Mouse (Mus musculus) brain, embryonic 14.5 days (tissue): ENCODE results near the gene Atf6. TPM values are rescaled to one million over a fixed set of nuclear protein-coding genes. Genes with fewer than 3 reads are reported as not detected.

Source experiments
- DNase-seq: peaks from one replicate; pipeline ENCODE4 v3.0.0-alpha.2; 2011; ENCODE audit warnings: low read depth
- CTCF ChIP-seq: fragments of 200-500 bp; IDR thresholded peaks from 2 replicates; pipeline ENCODE4 v1.5.1; 2012; ENCODE audit warnings: inconsistent platforms, mild to moderate bottlenecking, moderate library complexity, borderline replicate concordance; ENCODE audit not compliant: insufficient read depth, insufficient read length; ENCODE audit errors: extremely low read depth
- POLR2A ChIP-seq: fragments of 200-500 bp; IDR thresholded peaks from 2 replicates; pipeline ENCODE4 v1.6.1; 2012; ENCODE audit warnings: mild to moderate bottlenecking, inconsistent platforms, borderline replicate concordance; ENCODE audit not compliant: poor library complexity, insufficient read depth, insufficient read length, severe bottlenecking; ENCODE audit errors: extremely low read depth
- polyA plus RNA-seq: library from polyadenylated mRNA; depleted of rRNA; stranded (reverse); fragments of >200 nt; gene quantifications from 2 replicates; pipeline ENCODE4 v1.2.3, GENCODE M21; 2012; rRNA removed

Gene Atf6
- 8.9 and 10.9 TPM in 2 replicates for polyA plus RNA-seq

DNA sequence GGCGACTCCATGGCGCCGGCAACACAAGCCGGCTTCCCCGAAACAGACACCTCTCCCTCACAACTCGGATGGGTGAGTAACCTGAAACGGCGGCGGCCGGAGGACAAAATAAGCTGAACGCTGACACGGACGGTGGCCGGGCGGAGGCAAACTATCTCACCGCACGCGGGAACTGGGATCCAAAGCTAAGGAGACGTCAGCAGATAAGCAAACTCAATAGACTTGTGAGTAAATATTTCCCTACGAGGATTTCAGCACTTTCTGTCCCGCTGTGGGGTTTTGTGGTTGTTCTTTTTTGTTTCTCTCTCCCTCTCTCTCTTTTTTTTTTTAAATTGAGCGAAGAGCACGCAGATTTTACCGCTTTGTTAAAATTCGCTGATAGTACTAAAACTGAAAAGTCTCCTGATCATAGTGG, at the start of gene Atf6:
Gene Atf6 (minus strand): TSS at position 81 of the 415 bp plus-strand sequence.
- peak; percentile 97 for DNase-seq
- TF ChIP-seq POLR2A, result peak; percentile 52; the same call in 1 of the 2 replicates
- no peak for TF ChIP-seq CTCF

DNA sequence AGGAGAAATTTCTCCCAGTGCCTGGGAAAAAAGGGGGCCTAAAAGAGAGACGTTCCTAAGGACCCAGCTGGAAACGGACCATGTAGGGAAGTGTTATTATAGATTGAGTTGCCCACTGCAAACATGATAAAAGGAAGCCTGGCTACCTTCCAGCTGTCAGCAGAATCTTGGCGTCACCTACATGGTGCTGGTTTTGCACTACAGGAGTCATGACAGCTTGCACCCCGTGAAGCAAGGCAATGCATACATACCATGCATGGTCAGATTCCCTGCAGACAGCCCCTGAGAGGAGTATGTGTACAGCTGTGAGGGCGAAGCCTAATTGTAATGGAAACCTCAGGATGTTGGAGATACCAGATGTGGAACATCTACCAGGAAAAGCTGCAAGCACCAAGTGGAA, 48.1 kb upstream of the Atf6 start:
- DNase-seq, result no peak
- no peak for TF ChIP-seq POLR2A
- TF ChIP-seq CTCF, result no peak

DNA sequence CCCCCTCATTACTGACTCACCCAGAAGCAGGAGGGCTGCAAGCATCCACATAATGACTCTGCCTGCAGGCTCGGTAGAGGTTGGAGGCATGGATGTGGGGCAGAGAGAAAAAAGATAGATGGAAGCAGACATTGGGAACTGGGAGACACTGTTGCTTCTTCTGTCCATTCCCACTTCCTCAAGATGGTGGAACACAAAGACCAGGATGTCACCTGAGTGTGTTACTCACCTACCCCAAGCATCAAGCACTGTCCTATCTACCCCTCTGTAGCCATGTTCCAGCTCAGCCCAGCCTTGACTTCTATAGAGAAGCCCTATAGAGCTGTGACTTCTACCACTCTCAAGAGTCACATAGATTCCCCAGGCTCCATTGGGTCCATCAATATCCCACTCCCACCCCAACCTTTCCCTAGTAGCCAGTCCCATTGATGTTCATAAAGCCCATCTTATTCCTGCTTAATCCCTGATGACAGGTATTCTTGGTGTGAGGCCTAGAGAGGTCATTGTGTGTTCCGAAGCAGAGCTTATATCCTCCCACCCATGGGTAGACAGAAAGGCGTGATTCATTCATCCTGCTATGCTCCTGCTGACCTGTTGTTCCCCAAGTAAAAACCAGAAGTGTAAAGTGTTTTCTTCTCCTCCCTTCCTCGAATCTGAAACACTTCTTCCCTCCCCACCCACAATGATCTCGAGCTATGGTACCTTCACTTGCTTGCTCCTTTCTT, 45.5 kb upstream of the Atf6 start, which contains the start of gene Fcrlb:
Gene Fcrlb (minus strand): TSS at position 51 of the 725 bp plus-strand sequence.
- DNase-seq, result no peak
- TF ChIP-seq CTCF (no peak), POLR2A (no peak)

- TF ChIP-seq CTCF (no peak), POLR2A (no peak)
- DNase-seq, result no peak
Measured at GRCm38 (mm10) chr1:170911907-170912660, 44.5 kb upstream of the Atf6 start.

DNA sequence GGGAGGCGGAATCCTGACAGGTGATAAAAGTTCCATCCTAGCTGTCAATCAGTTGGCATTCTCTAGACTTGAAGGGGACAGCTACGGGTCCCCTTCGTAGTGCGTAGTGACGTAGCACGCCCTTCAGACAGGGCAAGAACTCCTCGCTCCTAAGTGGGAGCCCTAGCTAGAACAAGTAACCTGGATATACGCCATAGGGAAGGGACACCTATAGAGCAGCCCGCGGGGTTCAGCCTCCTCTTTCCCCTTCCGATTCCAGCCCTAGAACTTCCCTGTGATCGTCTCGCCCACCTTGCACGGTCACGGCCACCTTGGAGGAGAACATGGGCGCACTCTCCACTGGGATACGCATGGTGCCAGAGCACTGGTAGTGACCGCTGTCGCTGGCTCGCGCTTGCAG, 40.8 kb upstream of the Atf6 start:
- peak; percentile 29 for DNase-seq
- TF ChIP-seq CTCF, result no peak
- no peak for TF ChIP-seq POLR2A

- DNase-seq, result peak; percentile 71
- TF ChIP-seq CTCF (no peak), POLR2A (no peak)
Measured at GRCm38 (mm10) chr1:170907456-170908191, 40.1 kb upstream of the Atf6 start.

- no peak for TF ChIP-seq POLR2A
- TF ChIP-seq CTCF, result no peak
- DNase-seq, result peak; percentile 5
Measured at GRCm38 (mm10) chr1:170907111-170907455, 39.5 kb upstream of the Atf6 start.

GRCm38 (mm10) chr1:170903485-170903884, 35.9 kb upstream of the Atf6 start:
- DNase-seq, result no peak
- TF ChIP-seq POLR2A, result no peak
- no peak for TF ChIP-seq CTCF

DNA sequence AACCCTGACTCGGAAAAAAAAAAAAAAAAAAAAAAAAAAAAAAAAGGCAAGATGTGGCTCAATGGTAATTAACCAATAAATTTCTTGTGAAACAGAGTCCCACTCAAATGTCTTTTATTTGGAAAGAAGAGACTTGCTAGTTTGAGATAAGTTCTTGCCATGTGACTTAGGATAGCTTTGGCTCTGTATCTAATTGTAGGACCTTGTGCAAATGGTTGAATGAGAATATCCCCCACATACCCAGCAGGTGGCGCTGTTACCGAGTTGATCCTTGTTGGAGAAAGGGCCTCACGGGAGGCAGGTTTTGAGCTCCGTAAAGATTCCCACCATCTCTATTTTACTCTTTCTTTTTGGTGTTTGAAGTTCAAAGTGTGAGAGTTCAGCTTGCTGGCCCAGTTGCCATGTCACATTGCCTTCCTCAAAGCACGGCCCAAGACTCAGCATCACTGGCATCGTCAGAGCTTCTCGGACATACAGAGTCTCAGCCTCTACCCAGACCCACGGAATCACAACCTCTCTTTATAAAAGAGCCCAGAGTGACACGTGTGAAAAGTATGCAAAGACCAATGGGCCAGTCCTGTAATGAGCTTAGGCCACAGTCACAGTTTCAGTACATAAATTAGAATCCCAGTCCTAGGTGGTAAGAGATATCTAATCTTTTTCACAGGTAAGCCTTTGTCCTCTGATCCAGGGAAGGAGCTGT, 34.1 kb upstream of the Atf6 start:
- TF ChIP-seq POLR2A, result no peak
- peak; percentile 89 for TF ChIP-seq CTCF
- DNase-seq, result peak; percentile 89

GRCm38 (mm10) chr1:170900799-170901467, 33.4 kb upstream of the Atf6 start:
- TF ChIP-seq POLR2A, result no peak
- TF ChIP-seq CTCF, result no peak; the same call in 1 of the 2 replicates
- peak; percentile 76 for DNase-seq

DNA sequence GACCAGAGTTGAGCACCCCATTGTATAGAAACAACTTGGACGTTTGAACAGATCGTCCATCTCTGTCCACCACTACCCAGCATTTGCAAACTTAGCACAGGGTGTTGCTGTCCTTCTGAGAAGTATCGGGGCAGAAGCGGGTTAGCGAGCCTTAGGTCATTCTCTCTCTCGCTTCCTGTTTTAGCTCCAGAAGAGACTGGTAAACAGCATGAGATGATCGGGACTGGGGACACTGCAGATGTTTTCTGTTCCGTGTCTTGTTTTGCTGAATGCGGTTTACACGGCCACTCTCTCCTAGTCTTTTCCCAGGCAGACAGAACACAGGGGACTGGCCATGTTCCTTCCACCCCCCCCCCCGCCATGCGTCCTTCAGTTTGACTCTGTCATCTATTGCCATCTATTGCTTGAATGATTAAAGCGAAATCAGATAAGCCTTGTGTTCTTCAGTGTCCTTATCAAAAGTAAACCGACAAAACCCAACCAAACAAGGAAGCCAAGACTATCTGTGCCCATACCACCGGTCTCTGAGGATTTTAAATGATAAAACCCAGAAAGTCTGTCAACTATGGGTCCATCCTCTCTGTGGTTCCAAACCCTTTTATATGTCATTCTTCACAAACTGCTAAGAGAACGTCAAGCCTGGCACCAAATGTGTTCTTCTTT, 31.0 kb upstream of the Atf6 start:
- no peak for TF ChIP-seq CTCF
- TF ChIP-seq POLR2A, result no peak
- no peak for DNase-seq
